In the genomic region with DNA sequence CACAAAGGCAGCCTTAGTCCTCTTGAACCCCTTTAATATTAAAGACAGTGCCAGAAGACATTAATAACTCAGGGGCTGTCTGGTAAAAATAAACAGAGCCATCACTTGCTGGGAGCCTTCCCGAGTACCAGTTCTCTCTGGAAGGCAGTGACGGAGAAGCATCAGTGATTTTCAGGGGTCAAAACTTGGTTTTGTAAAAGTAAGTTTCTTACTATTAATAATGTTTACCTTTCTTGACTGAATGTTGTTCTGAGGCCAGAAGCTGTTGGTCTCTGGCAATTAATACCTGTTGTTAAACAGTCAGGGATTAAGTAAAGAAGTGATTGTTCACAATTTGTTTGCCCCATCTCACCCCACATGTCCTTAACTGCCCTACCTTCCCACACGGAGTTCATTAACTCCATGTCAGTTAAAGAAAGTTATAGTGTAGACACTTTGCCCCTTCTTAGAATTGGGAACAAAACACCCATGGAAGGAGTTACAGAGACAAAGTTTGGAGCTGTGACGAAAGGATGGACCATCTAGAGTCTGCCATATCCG, we compare ENCODE assay signal across 29 mouse cellular contexts. TPM values are rescaled to one million over a fixed set of nuclear protein-coding genes. Genes with fewer than 3 reads are reported as not detected.
"Had no signal": no experiment of that assay in that cellular context is flagged by ENCODE, and none has a peak within 500 bp of the region (broad histone marks: within the 10 kb centered on the region; RNA-seq: fewer than 3 reads in every experiment).

No protein-coding gene starts in this region.

- H3K9ac ChIP-seq: heart, embryonic 12.5 days; hindbrain, embryonic 12.5 days; hindbrain, embryonic 14.5 days; intestine, embryonic 15.5 days; limb, embryonic 12.5 days; liver, embryonic 13.5 days; liver, embryonic 15.5 days; liver, postnatal 0 days had no signal

- H3K4me1 ChIP-seq: heart, embryonic 10.5 days; heart, embryonic 12.5 days; hindbrain, embryonic 10.5 days; hindbrain, embryonic 12.5 days; intestine, embryonic 15.5 days; limb, embryonic 10.5 days; limb, embryonic 12.5 days; liver, embryonic 13.5 days; liver, embryonic 15.5 days had no signal

- H3K36me3 ChIP-seq: heart, embryonic 10.5 days; heart, embryonic 12.5 days; hindbrain, embryonic 10.5 days; hindbrain, embryonic 12.5 days; intestine, embryonic 15.5 days; limb, embryonic 10.5 days; limb, embryonic 12.5 days; liver, embryonic 13.5 days; liver, embryonic 15.5 days had no signal

- H3K4me2 ChIP-seq: heart, embryonic 12.5 days; hindbrain, embryonic 12.5 days; hindbrain, embryonic 14.5 days; intestine, embryonic 15.5 days; limb, embryonic 12.5 days; liver, embryonic 11.5 days; liver, embryonic 13.5 days; liver, embryonic 15.5 days had no signal

- DNase-seq: gastrocnemius, adult 2 months; gastrocnemius, postnatal 10 days; gastrocnemius, postnatal 25 days; heart, adult 18-20 months; heart, postnatal 10 days; heart, postnatal 4 days; liver; liver, embryonic 13.5 days; liver, postnatal 0 days had no signal

- ATAC-seq: hindbrain, embryonic 16.5 days; inflammation-experienced regulatory T-cells, adult 6 months; intestine, embryonic 15.5 days; intestine, postnatal 0 days; liver, postnatal 0 days had no signal

- H3K4me3 ChIP-seq: gastrocnemius, adult 2 months; heart, embryonic 10.5 days; heart, embryonic 12.5 days; hindbrain, embryonic 10.5 days; hindbrain, embryonic 12.5 days; intestine, embryonic 15.5 days; layer of hippocampus, adult 2 months; left cerebral cortex, adult 2 months; limb, embryonic 10.5 days; limb, embryonic 12.5 days; liver, embryonic 13.5 days; liver, embryonic 15.5 days had no signal

- H3K27ac ChIP-seq: gastrocnemius, adult 2 months; heart, embryonic 10.5 days; hindbrain, embryonic 10.5 days; hindbrain, embryonic 12.5 days; hindbrain, embryonic 14.5 days; intestine, embryonic 15.5 days; kidney, postnatal 0 days; layer of hippocampus, adult 2 months; left cerebral cortex, adult 2 months; limb, embryonic 10.5 days; limb, embryonic 12.5 days; liver, embryonic 13.5 days; liver, embryonic 15.5 days had no signal

- H3K9me3 ChIP-seq: heart, embryonic 10.5 days; heart, embryonic 12.5 days; hindbrain, embryonic 10.5 days; hindbrain, embryonic 12.5 days; intestine, embryonic 15.5 days; limb, embryonic 10.5 days; liver, embryonic 13.5 days; liver, embryonic 15.5 days had no signal

- H3K27me3 ChIP-seq: heart, embryonic 12.5 days; hindbrain, embryonic 12.5 days; intestine, embryonic 15.5 days; limb, embryonic 12.5 days; liver, embryonic 13.5 days; liver, embryonic 15.5 days had no signal

RNA-seq across cellular contexts. Expression of a gene that starts 30.0 kb away (rescaled TPM):
- polyA plus RNA-seq: frontal cortex, adult 2 months; heart, embryonic 10.5 days; heart, embryonic 12.5 days; heart, embryonic 14.5 days; heart, embryonic 16.5 days; hindbrain, embryonic 10.5 days; hindbrain, embryonic 12.5 days; hindbrain, embryonic 14.5 days; hindbrain, embryonic 16.5 days; inflammation-experienced regulatory T-cells, adult 6 months; intestine, embryonic 15.5 days; intestine, postnatal 0 days; limb, embryonic 10.5 days; limb, embryonic 12.5 days; limb, embryonic 14.5 days; liver, embryonic 11.5 days; liver, embryonic 13.5 days; liver, embryonic 15.5 days; liver, postnatal 0 days had no signal
